Mouse (Mus musculus): Measurements from ENCODE around the gene Gpr139. TPM values are rescaled to one million over a fixed set of nuclear protein-coding genes. Genes with fewer than 3 reads are reported as not detected.

Gene Gpr139
- 14.0 and 14.6 TPM in 2 replicates for polyA plus RNA-seq (2015; fragmentation: Nextera tagmentation; extraction: Ambion mirVana)

DNA sequence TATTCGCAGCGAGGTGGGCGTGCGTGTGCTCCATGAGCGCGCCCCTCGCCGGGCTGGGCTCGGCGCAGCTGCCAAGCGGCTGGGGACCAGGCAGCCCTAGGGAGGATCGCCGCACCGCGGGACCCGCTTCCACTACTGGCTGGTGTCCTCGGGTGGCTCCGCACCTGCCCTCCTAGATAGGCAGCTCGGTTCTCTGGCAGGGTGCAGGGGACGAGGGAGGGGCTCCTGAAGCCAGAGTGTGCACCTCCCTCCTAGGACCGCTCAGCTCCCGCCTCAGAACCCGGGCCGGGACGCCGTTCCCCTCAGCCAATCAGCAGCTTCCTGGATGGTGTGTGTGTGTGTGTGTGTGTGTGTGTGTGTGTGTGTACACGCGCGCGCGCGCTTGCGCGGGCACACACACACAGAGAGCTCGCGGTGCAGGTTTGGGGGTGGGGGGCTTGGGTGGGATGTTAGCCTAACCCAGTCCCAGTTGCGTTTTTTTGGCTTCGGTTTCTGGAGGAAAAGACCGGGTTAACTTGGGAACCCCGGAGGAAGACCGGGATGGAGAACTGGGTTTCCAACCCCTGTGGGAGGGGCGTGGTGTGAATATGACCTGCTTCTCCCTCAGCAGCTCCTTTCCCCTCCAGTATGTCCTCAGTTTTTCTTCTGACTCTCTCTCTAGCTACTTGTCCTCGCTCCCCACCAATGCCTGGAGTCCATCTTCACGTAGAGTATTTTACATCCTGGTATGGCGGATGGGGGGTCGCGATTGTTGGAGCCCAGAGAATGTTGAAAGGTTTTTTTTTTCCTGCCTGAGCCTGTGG lies at the start of gene Gpr139:
TSS of gene Gpr139 (minus strand) at position 263 of the 803 bp plus-strand sequence.
- ATAC-seq (replicated peaks): peak; percentile 95
- H3K9me3 ChIP-seq: no peaks in the 10 kb centered on the region
- no peaks in the 10 kb centered on the region for H3K27me3 ChIP-seq (replicated peaks)
- peak within 1 kb of the TSS; percentile 64 for H3K4me2 ChIP-seq
- peak within 1 kb of the TSS; percentile 86 for H3K9ac ChIP-seq
- H3K36me3 ChIP-seq (replicated peaks): no peaks in the 10 kb centered on the region
- H3K4me3 ChIP-seq: peak within 1 kb of the TSS; percentile 65
- peak within 1 kb of the TSS; percentile 89 for H3K27ac ChIP-seq
- under 1% methylated on average over 47 of the region's 47 CpGs for WGBS
- peaks cover 30% of the 10 kb centered on the region for H3K4me1 ChIP-seq

DNA sequence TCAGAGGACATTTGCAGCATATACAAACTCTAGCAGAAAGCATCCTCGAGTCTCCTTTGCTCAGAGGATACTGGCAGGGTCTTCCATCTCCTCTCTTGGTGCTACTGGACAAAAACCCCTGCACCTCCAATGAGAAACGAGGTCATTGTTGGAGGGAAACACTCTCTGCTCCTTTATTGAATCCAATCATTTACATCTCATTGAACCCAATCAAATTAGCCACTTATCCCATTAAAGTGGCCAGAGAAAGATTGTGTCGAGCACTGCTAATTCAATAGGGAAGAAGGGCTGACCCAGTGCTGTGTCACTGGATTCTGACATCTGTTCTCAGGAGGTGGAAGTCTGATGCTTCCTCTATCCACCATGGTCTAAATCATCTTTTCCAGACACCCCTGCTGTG lies 46.6 kb upstream of the Gpr139 start:
- H3K4me2 ChIP-seq: no peak overlapping the region
- H3K9me3 ChIP-seq: no peaks in the 10 kb centered on the region
- H3K4me3 ChIP-seq: no peak overlapping the region
- no peaks in the 10 kb centered on the region for H3K36me3 ChIP-seq (replicated peaks)
- H3K27ac ChIP-seq: no peak overlapping the region
- WGBS: 38% methylated on average over 3 of the region's 3 CpGs
- no peaks in the 10 kb centered on the region for H3K4me1 ChIP-seq
- ATAC-seq (replicated peaks): no peak
- no peak overlapping the region for H3K9ac ChIP-seq
- no peaks in the 10 kb centered on the region for H3K27me3 ChIP-seq (replicated peaks)

DNA sequence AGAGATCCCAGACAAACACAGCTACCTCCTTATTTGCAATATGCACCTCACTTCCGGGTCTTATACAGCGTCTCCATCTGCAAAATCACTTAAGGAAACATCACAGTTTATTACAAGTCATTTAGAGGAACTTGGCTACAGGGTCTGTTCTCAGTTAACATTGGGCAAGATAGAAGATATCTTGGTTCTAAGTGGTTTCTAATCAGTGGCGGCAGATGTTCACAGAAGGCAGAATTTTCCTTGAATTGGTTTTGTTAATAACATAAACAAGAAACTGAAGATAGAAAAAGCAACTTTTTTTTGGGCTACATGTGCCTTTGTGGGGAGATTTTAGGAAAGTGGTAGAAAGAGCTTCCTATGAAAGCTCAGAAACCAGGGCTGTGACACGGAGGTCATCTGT lies 38.3 kb upstream of the Gpr139 start:
- ATAC-seq (replicated peaks): no peak
- 93% methylated on average over 4 of the region's 4 CpGs for WGBS
- no peaks in the 10 kb centered on the region for H3K9me3 ChIP-seq
- no peaks in the 10 kb centered on the region for H3K27me3 ChIP-seq (replicated peaks)
- H3K4me2 ChIP-seq: no peak overlapping the region
- H3K9ac ChIP-seq: no peak overlapping the region
- no peak overlapping the region for H3K27ac ChIP-seq
- no peaks in the 10 kb centered on the region for H3K4me1 ChIP-seq
- no peaks in the 10 kb centered on the region for H3K36me3 ChIP-seq (replicated peaks)
- no peak overlapping the region for H3K4me3 ChIP-seq

DNA sequence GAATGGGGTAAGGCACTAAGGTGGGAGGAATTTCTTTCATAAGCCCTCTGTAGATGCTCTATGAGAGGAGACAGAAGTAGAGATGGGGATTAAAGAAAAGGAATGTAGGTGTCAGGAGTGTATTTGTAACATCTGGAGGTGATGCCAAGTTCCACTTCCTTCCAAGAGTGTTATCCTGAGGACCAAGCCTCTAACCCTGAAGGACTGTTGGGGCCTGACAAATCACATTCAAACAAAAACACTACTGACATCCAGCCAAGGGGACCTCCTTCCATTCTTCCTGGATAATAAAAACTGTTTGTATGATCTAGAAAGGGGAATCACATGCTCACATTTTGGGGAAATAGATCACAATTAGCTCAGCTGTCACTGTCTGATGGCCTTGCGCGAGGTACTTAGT lies 34.7 kb upstream of the Gpr139 start:
- Histone ChIP-seq H3K27me3 (replicated peaks) (no peaks in the 10 kb centered on the region), H3K36me3 (replicated peaks) (no peaks in the 10 kb centered on the region), H3K4me1 (no peaks in the 10 kb centered on the region), H3K9me3 (no peaks in the 10 kb centered on the region), H3K4me3 (no peak overlapping the region), H3K4me2 (no peak overlapping the region), H3K9ac (no peak overlapping the region), H3K27ac (no peak overlapping the region)
- ATAC-seq (replicated peaks): no peak
- WGBS: 81% methylated on average over 2 of the region's 2 CpGs

DNA sequence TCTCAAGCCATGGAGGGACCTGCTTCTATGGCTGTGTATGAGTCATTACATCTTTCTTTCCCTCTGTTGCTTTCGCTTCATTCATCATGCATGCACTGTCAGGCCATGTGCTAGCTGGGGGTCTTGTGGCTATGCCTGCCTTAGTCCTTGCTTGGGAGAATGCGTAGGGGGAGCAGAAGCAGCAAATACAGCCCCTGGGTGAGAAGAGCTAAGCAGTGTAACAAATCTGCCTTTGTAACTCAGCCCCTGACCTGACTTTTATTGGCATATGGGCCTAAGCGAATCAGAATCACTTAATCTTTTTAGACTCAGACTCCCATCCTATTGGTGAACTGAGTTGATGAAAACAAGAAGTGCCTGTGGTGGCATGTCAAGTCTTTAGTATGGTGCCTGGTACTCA lies 22.8 kb upstream of the Gpr139 start:
- H3K4me2 ChIP-seq: no peak overlapping the region
- 33% methylated on average over 3 of the region's 3 CpGs for WGBS
- ATAC-seq (replicated peaks): no peak

DNA sequence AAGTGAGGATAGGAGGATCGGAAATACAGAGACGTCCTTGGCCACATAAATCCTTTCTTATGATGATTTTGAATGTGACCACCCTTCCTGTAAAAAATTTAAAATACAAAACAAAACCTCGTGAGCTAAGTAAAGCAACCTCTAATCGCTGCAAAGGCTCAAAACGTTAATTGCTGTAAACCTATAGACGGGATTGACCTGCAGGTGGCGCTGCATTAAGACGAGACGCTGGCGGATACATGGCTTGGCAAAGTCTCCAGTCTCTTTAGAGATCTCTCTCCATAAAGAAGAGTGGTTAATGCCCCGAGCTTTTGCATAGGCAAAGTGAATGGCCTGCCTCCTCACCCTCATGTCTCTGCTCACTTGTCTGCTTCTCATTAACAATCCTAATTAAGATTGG lies 2.0 kb upstream of the Gpr139 start:
- WGBS: 14% methylated on average over 11 of the region's 11 CpGs
- no peak for ATAC-seq (replicated peaks)
- Histone ChIP-seq H3K4me3 (no peak overlapping the region), H3K36me3 (replicated peaks) (no peaks in the 10 kb centered on the region), H3K4me1 (peaks cover 26% of the 10 kb centered on the region), H3K9me3 (no peaks in the 10 kb centered on the region), H3K27me3 (replicated peaks) (no peaks in the 10 kb centered on the region), H3K4me2 (0 out of 2 replicates have a peak overlapping the region, but pooled peaks have one; percentile 64), H3K27ac (0 out of 2 replicates have a peak overlapping the region, but pooled peaks have one; percentile 89), H3K9ac (no peak overlapping the region)

More for the DNA sequence above, 22.8 kb upstream of the Gpr139 start:
- Histone ChIP-seq H3K4me1 (no peaks in the 10 kb centered on the region), H3K9me3 (no peaks in the 10 kb centered on the region), H3K27me3 (replicated peaks) (no peaks in the 10 kb centered on the region), H3K9ac (no peak overlapping the region), H3K4me3 (no peak overlapping the region), H3K36me3 (replicated peaks) (no peaks in the 10 kb centered on the region), H3K27ac (no peak overlapping the region)

DNA sequence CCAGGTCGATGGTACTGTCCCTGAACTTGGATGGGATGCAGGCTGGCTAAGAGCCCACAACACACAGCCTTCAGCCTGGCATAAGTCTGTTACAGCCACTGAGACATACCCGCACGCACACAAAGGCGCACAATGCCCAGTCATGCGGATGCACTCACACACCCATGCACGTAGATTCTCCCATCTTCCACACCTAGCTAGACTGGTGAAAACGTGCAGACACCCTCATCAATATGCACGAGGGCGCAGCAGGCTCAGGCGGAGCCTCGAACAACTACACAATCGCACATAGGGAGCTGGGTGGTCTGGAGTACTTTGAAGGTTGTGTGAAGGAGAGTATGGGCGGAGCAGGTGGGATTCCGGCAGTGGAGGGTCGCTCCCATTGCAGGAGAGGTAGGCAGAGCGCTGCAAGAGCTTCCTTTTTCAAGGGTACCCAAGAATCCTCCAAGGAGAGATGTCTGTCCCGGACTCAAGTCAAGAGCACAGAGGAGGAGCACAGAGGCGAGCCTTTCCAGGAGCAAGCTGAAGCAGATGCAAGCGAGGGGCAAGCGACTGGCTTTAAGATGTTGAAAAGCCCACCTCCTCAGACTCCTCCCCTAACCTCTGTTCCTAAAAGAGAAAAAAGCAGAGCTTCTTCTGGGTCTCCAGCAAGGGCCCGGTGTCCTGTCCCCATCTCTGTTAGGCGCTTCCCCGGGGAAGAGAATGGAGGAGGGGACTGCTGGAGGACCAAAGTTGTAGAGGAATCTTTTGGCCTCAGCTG lies 958 bp upstream of the Gpr139 start:
- ATAC-seq (replicated peaks): peak; percentile 81
- H3K4me2 ChIP-seq: peak overlapping the region; percentile 64
- H3K27me3 ChIP-seq (replicated peaks): no peaks in the 10 kb centered on the region
- H3K27ac ChIP-seq: peak overlapping the region; percentile 89
- H3K36me3 ChIP-seq (replicated peaks): no peaks in the 10 kb centered on the region
- peak overlapping the region; percentile 86 for H3K9ac ChIP-seq
- whole genome bisulfite sequencing: under 1% methylated on average over 23 of the region's 23 CpGs
- H3K4me3 ChIP-seq: peak overlapping the region; percentile 65
- H3K9me3 ChIP-seq: no peaks in the 10 kb centered on the region
- H3K4me1 ChIP-seq: peaks cover 30% of the 10 kb centered on the region

DNA sequence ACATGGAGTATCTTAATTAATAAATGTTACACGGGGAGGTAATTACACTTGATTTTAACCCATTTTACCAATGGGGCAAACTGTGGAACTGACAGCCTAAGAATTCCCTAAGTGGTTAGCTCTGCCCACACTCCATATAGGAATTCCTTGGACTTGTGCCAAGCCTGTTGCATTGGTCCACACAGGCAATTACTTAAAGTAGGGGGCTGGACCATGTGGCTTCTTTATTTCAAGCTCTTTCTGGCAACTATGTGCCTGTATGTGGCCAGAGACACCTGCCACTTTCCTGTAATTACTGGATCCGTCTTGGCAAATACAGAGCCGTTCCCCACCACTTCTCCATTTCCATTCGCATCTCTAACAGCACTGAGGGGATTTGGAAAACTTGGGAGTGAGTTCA lies 3.4 kb downstream of the Gpr139 start:
- Histone ChIP-seq H3K4me1 (peaks cover 30% of the 10 kb centered on the region), H3K4me3 (no peak overlapping the region), H3K9ac (no peak overlapping the region), H3K27ac (no peak overlapping the region), H3K36me3 (replicated peaks) (no peaks in the 10 kb centered on the region), H3K4me2 (peak overlapping the region; percentile 64), H3K27me3 (replicated peaks) (no peaks in the 10 kb centered on the region), H3K9me3 (no peaks in the 10 kb centered on the region)
- WGBS: 54% methylated on average over 4 of the region's 4 CpGs
- no peak for ATAC-seq (replicated peaks)

DNA sequence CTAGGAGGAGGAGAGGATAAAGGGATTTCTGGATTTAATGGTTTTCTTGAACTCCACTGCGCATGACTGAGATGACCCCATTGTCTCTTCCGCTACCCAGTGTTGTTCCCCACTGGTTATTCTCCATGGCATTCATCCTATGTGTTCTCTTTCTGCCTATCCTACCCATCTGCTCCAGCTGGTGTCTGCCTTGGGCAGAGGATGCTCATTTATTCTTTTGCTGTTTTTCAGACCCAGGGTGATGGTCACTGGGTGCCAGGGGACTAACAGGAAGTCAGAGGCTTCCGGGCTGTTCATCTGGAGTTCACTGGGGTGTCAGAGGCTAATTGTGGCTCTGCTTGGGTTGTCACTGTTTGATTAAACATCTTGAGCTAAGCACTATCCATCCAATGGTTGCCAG lies 24.4 kb downstream of the Gpr139 start:
- no peaks in the 10 kb centered on the region for H3K9me3 ChIP-seq
- WGBS: 49% methylated on average over 3 of the region's 3 CpGs
- no peak overlapping the region for H3K27ac ChIP-seq
- no peaks in the 10 kb centered on the region; the same call in 1 of the 2 replicates for H3K4me1 ChIP-seq
- H3K36me3 ChIP-seq (replicated peaks): no peaks in the 10 kb centered on the region
- ATAC-seq (replicated peaks): no peak
- no peak overlapping the region for H3K9ac ChIP-seq
- no peak overlapping the region for H3K4me3 ChIP-seq
- no peak overlapping the region for H3K4me2 ChIP-seq
- H3K27me3 ChIP-seq (replicated peaks): no peaks in the 10 kb centered on the region

DNA sequence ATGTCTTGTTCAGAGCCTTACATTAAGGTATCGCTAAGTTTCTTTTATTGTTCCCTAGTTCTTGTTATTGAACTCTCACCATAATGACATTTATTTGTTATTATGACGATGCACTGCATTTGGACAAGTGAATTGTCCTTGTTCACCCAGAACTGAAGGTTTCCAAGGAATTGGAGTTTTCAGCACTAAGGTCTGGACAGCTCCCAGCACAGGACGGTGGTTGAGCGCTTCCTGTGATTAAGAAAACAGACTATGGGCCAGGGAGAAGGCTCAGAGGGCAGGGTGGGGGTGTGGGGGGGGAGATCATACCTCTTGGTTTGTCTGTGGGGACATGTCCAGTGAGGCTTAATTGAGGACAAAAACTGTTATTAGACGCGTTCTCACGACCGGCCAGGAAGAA lies 72.6 kb downstream of the Gpr139 start:
- Histone ChIP-seq H3K9me3 (no peaks in the 10 kb centered on the region), H3K4me3 (no peak overlapping the region), H3K36me3 (replicated peaks) (no peaks in the 10 kb centered on the region), H3K27me3 (replicated peaks) (no peaks in the 10 kb centered on the region), H3K9ac (no peak overlapping the region), H3K4me2 (no peak overlapping the region), H3K27ac (no peak overlapping the region), H3K4me1 (no peaks in the 10 kb centered on the region)
- 68% methylated on average over 8 of the region's 8 CpGs for WGBS
- ATAC-seq (replicated peaks): no peak

DNA sequence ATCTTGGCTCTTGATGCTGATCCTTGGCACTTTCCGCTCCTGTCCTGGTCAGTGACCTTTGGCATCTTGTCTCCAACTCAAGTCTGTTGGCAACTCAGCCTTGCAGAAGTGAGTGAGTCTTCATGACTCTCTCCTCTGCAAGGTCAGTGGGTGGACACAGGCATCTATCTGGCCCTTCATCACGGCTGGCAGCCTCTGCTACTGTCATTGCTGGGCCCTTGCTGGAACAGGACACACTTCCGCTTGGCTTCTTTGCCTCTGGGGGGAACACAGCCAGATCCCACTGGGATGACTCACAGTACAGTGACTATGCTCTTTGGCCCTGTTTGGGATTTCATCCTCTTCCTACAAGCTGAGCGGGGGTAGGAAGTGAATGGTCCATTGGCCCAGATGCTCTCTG lies 78.5 kb downstream of the Gpr139 start:
- no peaks in the 10 kb centered on the region for H3K36me3 ChIP-seq (replicated peaks)
- H3K9me3 ChIP-seq: no peaks in the 10 kb centered on the region
- H3K9ac ChIP-seq: no peak overlapping the region
- H3K4me2 ChIP-seq: no peak overlapping the region
- no peak overlapping the region for H3K27ac ChIP-seq
- H3K4me1 ChIP-seq: no peaks in the 10 kb centered on the region
- WGBS: 85% methylated on average over 4 of the region's 4 CpGs
- no peak overlapping the region for H3K4me3 ChIP-seq
- ATAC-seq (replicated peaks): no peak
- no peaks in the 10 kb centered on the region for H3K27me3 ChIP-seq (replicated peaks)

DNA sequence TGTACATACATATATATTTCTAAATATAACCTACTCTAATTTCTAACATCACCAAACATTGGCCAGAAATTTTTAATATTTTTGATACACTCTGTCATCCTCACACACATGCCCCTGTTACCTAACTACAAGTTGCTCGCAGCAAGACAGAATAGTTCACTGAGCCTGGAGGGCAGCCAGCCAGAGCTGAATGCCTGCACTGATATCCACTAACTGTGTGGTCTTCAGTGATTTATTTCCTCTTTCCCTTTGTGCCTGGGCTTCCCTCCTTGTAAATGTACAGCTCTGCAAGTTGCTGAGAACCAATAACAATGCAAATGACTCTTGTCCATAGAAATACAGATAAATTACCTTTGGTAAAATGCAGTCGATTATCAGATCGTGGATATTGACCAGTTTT lies 87.8 kb downstream of the Gpr139 start:
- no peak for ATAC-seq (replicated peaks)
- 80% methylated on average over 3 of the region's 3 CpGs for WGBS

More for the DNA sequence above, 87.8 kb downstream of the Gpr139 start:
- Histone ChIP-seq H3K27ac (no peak overlapping the region), H3K4me3 (no peak overlapping the region), H3K27me3 (replicated peaks) (no peaks in the 10 kb centered on the region), H3K36me3 (replicated peaks) (no peaks in the 10 kb centered on the region), H3K4me2 (no peak overlapping the region), H3K9ac (no peak overlapping the region), H3K4me1 (no peaks in the 10 kb centered on the region), H3K9me3 (no peaks in the 10 kb centered on the region)

All from midbrain, embryonic 15.5 days (tissue).